In genomic region chr13:14522906-14523269, GRCm38 (mm10) we compare ENCODE assay signal across 8 mouse cellular contexts. TPM values are rescaled to one million over a fixed set of nuclear protein-coding genes. Genes with fewer than 3 reads are reported as not detected.
DNase-seq lines count a peak whose midpoint lies in the region; ATAC-seq and TF ChIP-seq lines count a peak whose summit lies in the region.

Gene Hecw1, minus strand, starts transcription at chr13:14523228.

- no peaks in the 10 kb centered on the region for H3K36me3 ChIP-seq in lung, embryonic 14.5 days (ENCODE audit: insufficient read depth)
- no peaks in the 10 kb centered on the region for H3K36me3 ChIP-seq in intestine, embryonic 16.5 days (ENCODE audit: control insufficient read depth, insufficient read depth, low read length)
- H3K36me3 ChIP-seq in liver, embryonic 16.5 days (ENCODE audit: control insufficient read depth, insufficient read depth): no peaks in the 10 kb centered on the region
- H3K36me3 ChIP-seq in stomach, embryonic 15.5 days: no peaks in the 10 kb centered on the region

- peak within 1 kb of the TSS; percentile 45 for H3K4me3 ChIP-seq in lung, embryonic 14.5 days (ENCODE audit: low read depth, low read length)
- peak within 1 kb of the TSS; percentile 34 for H3K4me3 ChIP-seq in embryonic fibroblast, embryonic 13.5 days (ENCODE audit: insufficient read depth, low read length)
- peak within 1 kb of the TSS; percentile 52 for H3K4me3 ChIP-seq in intestine, embryonic 16.5 days (ENCODE audit: low read length)
- peak within 1 kb of the TSS; percentile 24; the same call in 1 of the 2 replicates for H3K4me3 ChIP-seq in liver, embryonic 16.5 days (ENCODE audit: low read depth, low read length)
- peak within 1 kb of the TSS; percentile 50 for H3K4me3 ChIP-seq in stomach, embryonic 15.5 days (replicated peaks)

- no peaks in the 10 kb centered on the region for H3K9me3 ChIP-seq in lung, embryonic 14.5 days (ENCODE audit: low read depth, low read length)
- H3K9me3 ChIP-seq in intestine, embryonic 16.5 days (ENCODE audit: control insufficient read depth, low read length): no peaks in the 10 kb centered on the region
- H3K9me3 ChIP-seq in liver, embryonic 16.5 days (replicated peaks; ENCODE audit: control insufficient read depth, low read length): no peaks in the 10 kb centered on the region
- H3K9me3 ChIP-seq in stomach, embryonic 15.5 days: no peaks in the 10 kb centered on the region

- H3K4me2 ChIP-seq in lung, embryonic 14.5 days: peak within 1 kb of the TSS; percentile 82
- H3K4me2 ChIP-seq in intestine, embryonic 16.5 days (ENCODE audit: low read depth, low read length): peak within 1 kb of the TSS; percentile 89
- peak within 1 kb of the TSS; percentile 49 for H3K4me2 ChIP-seq in liver, embryonic 16.5 days (ENCODE audit: low read depth, low read length)
- H3K4me2 ChIP-seq in stomach, embryonic 15.5 days: peak within 1 kb of the TSS; percentile 95

- 1% methylated on average over 15 of the region's 15 CpGs for WGBS in lung, embryonic 14.5 days
- 1% methylated on average over 15 of the region's 15 CpGs for WGBS in intestine, embryonic 16.5 days
- 3% methylated on average over 15 of the region's 15 CpGs for WGBS in liver, embryonic 16.5 days (ENCODE audit: insufficient replicate concordance)
- under 1% methylated on average over 15 of the region's 15 CpGs for WGBS in stomach, embryonic 15.5 days

- H3K9ac ChIP-seq in lung, embryonic 14.5 days: peak within 1 kb of the TSS; percentile 42; the same call in 1 of the 2 replicates
- peak within 1 kb of the TSS; percentile 54 for H3K9ac ChIP-seq in intestine, embryonic 16.5 days (ENCODE audit: low read depth, low read length)
- no peak within 1 kb of the TSS for H3K9ac ChIP-seq in liver, embryonic 16.5 days (ENCODE audit: low read depth, low read length)
- H3K9ac ChIP-seq in stomach, embryonic 15.5 days: peak within 1 kb of the TSS; percentile 46; the same call in 1 of the 2 replicates

- peak; percentile 68 for ATAC-seq in lung, embryonic 14.5 days (ENCODE audit: insufficient read depth)
- ATAC-seq in intestine, embryonic 16.5 days: peak; percentile 74
- ATAC-seq in liver, embryonic 16.5 days (ENCODE audit: low read depth): no peak
- ATAC-seq in stomach, embryonic 15.5 days (ENCODE audit: insufficient read depth, low FRiP score, low read depth): peak; percentile 35; the same call in 1 of the 2 replicates
- no peak for ATAC-seq in granulocyte monocyte progenitor cell, adult 5-6 weeks (replicated peaks; ENCODE audit: poor library complexity, severe bottlenecking)

- DNase-seq in lung, embryonic 14.5 days: peak; percentile 2
- no peak for DNase-seq in lung, postnatal 14 days
- DNase-seq in natural killer cell, adult 2 months (ENCODE audit: low spot score in 2 of 2): no peak

- no peak within 1 kb of the TSS for H3K27ac ChIP-seq in lung, embryonic 14.5 days (ENCODE audit: low read depth)
- H3K27ac ChIP-seq in embryonic fibroblast, embryonic 13.5 days (ENCODE audit: insufficient read depth, low read length): no peak within 1 kb of the TSS
- no peak within 1 kb of the TSS for H3K27ac ChIP-seq in intestine, embryonic 16.5 days (ENCODE audit: low read length)
- H3K27ac ChIP-seq in liver, embryonic 16.5 days (ENCODE audit: low read length): no peak within 1 kb of the TSS
- no peak within 1 kb of the TSS for H3K27ac ChIP-seq in stomach, embryonic 15.5 days

- TF ChIP-seq POLR2A in embryonic fibroblast, embryonic 13.5 days (IDR thresholded peaks at IDR 0.05; ENCODE audit: low read depth, low read length): no peak

- H3K4me1 ChIP-seq in lung, embryonic 14.5 days (ENCODE audit: insufficient read depth): no peaks in the 10 kb centered on the region
- peaks cover 3% of the 10 kb centered on the region; the same call in 1 of the 2 replicates for H3K4me1 ChIP-seq in embryonic fibroblast, embryonic 13.5 days (ENCODE audit: control insufficient read depth, insufficient read depth, low read length)
- H3K4me1 ChIP-seq in intestine, embryonic 16.5 days (ENCODE audit: control insufficient read depth, insufficient read depth, low read length): peaks cover 6% of the 10 kb centered on the region; the same call in 1 of the 2 replicates
- H3K4me1 ChIP-seq in liver, embryonic 16.5 days (ENCODE audit: control insufficient read depth, low read depth, low read length): no peaks in the 10 kb centered on the region
- H3K4me1 ChIP-seq in stomach, embryonic 15.5 days: peaks cover 9% of the 10 kb centered on the region; the same call in 1 of the 2 replicates

- TF ChIP-seq CTCF in lung, embryonic 14.5 days (IDR thresholded peaks at IDR 0.05; ENCODE audit: low read depth): no peak
- no peak for TF ChIP-seq CTCF in embryonic fibroblast, embryonic 13.5 days (IDR thresholded peaks at IDR 0.05; ENCODE audit: borderline replicate concordance, insufficient read depth, low read length)

- peaks cover 17% of the 10 kb centered on the region for H3K27me3 ChIP-seq in lung, embryonic 14.5 days (ENCODE audit: insufficient read depth, low read length)
- peaks cover 18% of the 10 kb centered on the region; the same call in 1 of the 2 replicates for H3K27me3 ChIP-seq in intestine, embryonic 16.5 days (replicated peaks; ENCODE audit: control insufficient read depth, insufficient read depth, low read length)
- peaks cover 26% of the 10 kb centered on the region for H3K27me3 ChIP-seq in liver, embryonic 16.5 days (ENCODE audit: control insufficient read depth, insufficient read depth, low read depth, low read length)
- H3K27me3 ChIP-seq in stomach, embryonic 15.5 days (replicated peaks): 0 out of 2 replicates have a peak, but pooled peaks cover 9% of the 10 kb centered on the region

RNA-seq across cellular contexts. Expression of gene Hecw1, which starts in this region (rescaled TPM):
- 0.12 and 0.20 TPM in 2 replicates for polyA plus RNA-seq in lung, embryonic 14.5 days (2014; fragmentation: Nextera tagmentation; extraction: Ambion mirVana)
- 1.5 and 3.0 TPM in 2 replicates for polyA plus RNA-seq in embryonic fibroblast, embryonic 13.5 days (2011; ENCODE audit: insufficient read length, low read depth, missing spikeins)
- polyA plus RNA-seq in intestine, embryonic 16.5 days (2015; fragmentation: Nextera tagmentation; extraction: Ambion mirVana): 0.55 and 0.70 TPM in 2 replicates
- 0.02 TPM in 1 of 2 replicates, not detected in the other for polyA plus RNA-seq in liver, embryonic 16.5 days (2015; fragmentation: Nextera tagmentation; extraction: Ambion mirVana)
- 0.96 and 1.2 TPM in 2 replicates for polyA plus RNA-seq in stomach, embryonic 15.5 days (2015; fragmentation: Nextera tagmentation; extraction: Ambion mirVana)
- total RNA-seq in granulocyte monocyte progenitor cell, adult 5-6 weeks (2014; fragmentation: Nextera tagmentation): not detected in 2 replicates
- not detected in 2 replicates for total RNA-seq in granulocyte monocyte progenitor cell, adult 5-6 weeks (2017)

Comparison
In these comparisons a context has a peak if more than half of its experiments do, and no peak if none do; other contexts are left out.
1. Peak in DNase-seq, ATAC-seq, H3K4me3 ChIP-seq, H3K9ac ChIP-seq and H3K4me2 ChIP-seq in lung, embryonic 14.5 days; RNA of the gene not detected or under 1 TPM.
2. Peak in ATAC-seq, H3K4me3 ChIP-seq, H3K9ac ChIP-seq and H3K4me2 ChIP-seq in intestine, embryonic 16.5 days; RNA of the gene not detected or under 1 TPM.